Mouse (Mus musculus): ENCODE data around the gene Pkhd1. TPM values are rescaled to one million over a fixed set of nuclear protein-coding genes. Genes with fewer than 3 reads are reported as not detected.

Pkhd1 gene
- polyA plus RNA-seq, 1 experiment from 2014 or later: not detected

DNA sequence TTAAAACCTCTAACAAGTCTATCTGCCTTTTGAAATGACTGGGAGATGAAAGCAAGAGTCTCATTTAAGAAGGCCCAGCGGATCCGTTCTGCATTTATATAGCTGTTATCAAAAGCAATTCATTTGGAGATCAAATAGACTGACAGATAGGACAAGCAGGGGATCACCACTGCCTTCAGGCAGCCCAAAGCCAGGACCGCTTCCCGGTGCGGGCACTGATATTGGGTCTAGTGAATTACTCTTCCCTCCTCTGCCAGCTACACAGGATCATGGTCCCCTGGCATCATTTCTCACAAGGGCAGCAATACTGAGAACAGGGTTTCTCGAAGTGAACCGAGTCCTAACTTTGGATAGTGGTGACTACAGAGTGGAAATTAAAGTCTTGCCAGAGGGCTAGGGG is 582.6 kb downstream of the Pkhd1 start:
- H3K4me1 ChIP-seq: no peaks in the 10 kb centered on the region
- H3K27me3 ChIP-seq: no peaks in the 10 kb centered on the region
- no peak overlapping the region for H3K4me2 ChIP-seq
- no peaks in the 10 kb centered on the region for H3K36me3 ChIP-seq (ENCODE audit: poor library complexity, severe bottlenecking)
- no peak overlapping the region for H3K4me3 ChIP-seq
- no peak overlapping the region for H3K27ac ChIP-seq
- H3K9ac ChIP-seq: no peak overlapping the region
- no peaks in the 10 kb centered on the region for H3K9me3 ChIP-seq (replicated peaks)
- ATAC-seq: no peak
- WGBS: 81% methylated on average over 7 of the region's 7 CpGs

DNA sequence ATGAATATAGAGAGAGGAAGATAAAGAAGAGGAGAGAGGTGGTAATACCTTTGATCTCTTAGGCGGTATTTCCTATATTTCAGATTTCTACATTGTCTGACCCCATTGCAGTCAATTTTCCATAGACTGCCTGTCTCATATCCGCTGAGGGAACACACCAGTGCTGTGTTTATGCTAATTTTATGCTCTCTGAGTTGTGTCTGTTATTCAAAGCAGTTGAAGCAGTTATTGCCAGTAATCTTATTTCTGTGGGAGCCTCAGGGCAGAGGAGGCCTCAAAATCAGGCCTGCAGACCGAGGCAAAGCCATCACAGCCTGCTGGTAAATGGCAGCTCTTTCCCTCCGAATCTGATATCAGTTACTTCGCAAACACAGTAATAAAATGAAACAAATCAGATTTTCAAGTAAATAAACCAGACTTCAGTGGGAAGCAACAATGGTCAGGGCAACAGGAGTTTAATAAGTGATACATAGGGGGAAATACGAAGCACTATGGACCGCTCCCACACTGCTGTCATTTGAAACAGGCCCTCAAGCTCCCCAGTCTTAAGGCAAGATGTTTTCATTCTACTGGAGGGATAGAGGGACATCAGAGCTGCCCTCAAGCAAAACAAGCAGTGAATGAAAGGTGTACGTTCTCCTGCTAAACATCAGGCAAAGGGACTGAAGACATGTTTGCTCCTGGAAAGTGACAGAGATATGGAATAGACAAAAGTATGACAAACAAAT is 599.5 kb downstream of the Pkhd1 start:
- no peak overlapping the region for H3K4me3 ChIP-seq
- H3K36me3 ChIP-seq (ENCODE audit: poor library complexity, severe bottlenecking): no peaks in the 10 kb centered on the region
- no peaks in the 10 kb centered on the region for H3K9me3 ChIP-seq (replicated peaks)
- H3K9ac ChIP-seq: no peak overlapping the region
- WGBS: 82% methylated on average over 8 of the region's 8 CpGs
- H3K27ac ChIP-seq: no peak overlapping the region
- no peaks in the 10 kb centered on the region for H3K27me3 ChIP-seq
- H3K4me1 ChIP-seq: no peaks in the 10 kb centered on the region
- H3K4me2 ChIP-seq: no peak overlapping the region
- ATAC-seq: no peak

DNA sequence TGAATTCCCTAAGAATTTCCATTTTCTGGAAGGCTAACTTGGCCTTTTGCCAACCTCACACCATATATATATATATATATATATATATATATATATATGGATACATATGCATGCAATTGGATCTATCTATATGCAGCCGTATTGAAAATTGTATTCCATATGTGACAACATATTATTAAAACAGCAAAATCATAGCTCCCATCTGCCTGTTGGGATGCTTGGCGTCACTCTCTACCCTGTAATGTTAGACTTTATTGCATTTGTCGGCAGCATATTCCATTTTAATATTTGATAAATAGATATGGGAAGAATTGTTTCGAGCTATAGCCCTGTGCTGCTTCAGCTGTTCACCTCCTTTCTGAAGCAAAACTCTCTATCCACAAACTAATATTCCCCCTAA is 600.2 kb downstream of the Pkhd1 start:
- Histone ChIP-seq H3K27ac (no peak overlapping the region), H3K4me1 (no peaks in the 10 kb centered on the region), H3K27me3 (no peaks in the 10 kb centered on the region), H3K4me3 (no peak overlapping the region), H3K4me2 (no peak overlapping the region), H3K9ac (no peak overlapping the region), H3K36me3 (ENCODE audit: poor library complexity, severe bottlenecking) (no peaks in the 10 kb centered on the region), H3K9me3 (replicated peaks) (no peaks in the 10 kb centered on the region)
- WGBS: 93% methylated on average over 4 of the region's 4 CpGs
- peak; percentile 70; the same call in 1 of the 2 replicates for ATAC-seq

Other genes starting within 250 kb of the Pkhd1 start
- gene Il17a, start 112.8 kb upstream of the Pkhd1 start, polyA plus RNA-seq (2015; fragmentation: Nextera tagmentation; extraction: Ambion mirVana): not detected in 2 replicates
- 0.21 and 0.32 TPM in 2 replicates for gene Il17f, start 172.6 kb upstream of the Pkhd1 start, polyA plus RNA-seq (2015; fragmentation: Nextera tagmentation; extraction: Ambion mirVana)
- gene Mcm3, start 202.2 kb upstream of the Pkhd1 start, polyA plus RNA-seq (2015; fragmentation: Nextera tagmentation; extraction: Ambion mirVana): 109 and 125 TPM in 2 replicates

Measured in forebrain, embryonic 13.5 days (tissue).